Mouse (Mus musculus) olfactory bulb, adult 2 months (tissue): Measurements from ENCODE around the gene Nsmce4a.

ENCODE experiments used
- CTCF ChIP-seq: fragments of 200-500 bp; IDR thresholded peaks from 2 replicates; pipeline ENCODE4 v1.5.1; 2012; ENCODE audit warnings: low read depth, mild to moderate bottlenecking, low read length, moderate library complexity; ENCODE audit not compliant: insufficient read depth
- POLR2A ChIP-seq: fragments of 200-500 bp; IDR thresholded peaks from 2 replicates; pipeline ENCODE4 v1.6.1; 2012; ENCODE audit warnings: mild to moderate bottlenecking, low read depth, low read length, moderate library complexity; ENCODE audit not compliant: insufficient read depth

DNA sequence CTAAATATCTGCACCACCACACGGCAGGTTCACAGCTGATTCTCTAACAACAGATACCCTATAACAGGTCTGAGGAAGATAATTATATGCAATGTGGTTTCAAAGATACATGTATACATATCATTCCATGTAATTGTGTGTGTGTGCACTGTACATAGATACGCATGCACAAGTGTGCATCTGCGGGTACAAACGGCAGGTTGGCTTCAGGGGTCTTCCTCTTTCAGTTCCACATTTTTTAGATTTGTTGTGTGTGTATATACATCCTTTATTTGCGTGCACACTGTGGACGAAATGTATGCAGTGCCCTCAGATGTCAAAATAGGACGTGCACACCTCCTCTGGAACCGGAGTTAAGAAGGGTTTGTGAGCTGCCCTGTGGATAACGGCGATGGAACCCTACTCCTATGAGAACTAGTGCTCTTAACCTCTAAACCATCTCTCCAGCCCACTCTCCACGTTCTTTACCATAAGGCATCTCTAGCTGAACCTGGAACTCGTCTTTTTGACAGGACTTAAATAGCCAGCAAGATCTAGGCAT, 25.2 kb downstream of the Nsmce4a start:
- TF ChIP-seq POLR2A (no peak), CTCF (no peak)
